Mouse (Mus musculus): ENCODE data around the gene Pald1.

- TF ChIP-seq POLR2A (IDR thresholded peaks at IDR 0.05; ENCODE audit: control insufficient read depth, extremely low read depth, insufficient read depth, low read length, poor library complexity) (no peak), CTCF (IDR thresholded peaks at IDR 0.05; ENCODE audit: borderline replicate concordance, control insufficient read depth, extremely low read depth, insufficient read depth, low read length, poor library complexity) (no peak)
Measured at GRCm38 (mm10) chr10:61272089-61272626, 111.2 kb downstream of the Pald1 start.

Measured in thymus, adult 2 months (tissue).